Mouse (Mus musculus) neutrophil, adult 65 days (primary cell): Measurements from ENCODE around the gene Usp24. TPM values are rescaled to one million over a fixed set of nuclear protein-coding genes. Genes with fewer than 3 reads are reported as not detected.

ENCODE experiments used
- total RNA-seq: library from RNA; stranded (reverse); gene quantifications from 2 replicates; pipeline ENCODE4 v1.2.4, GENCODE M21; 2023

Gene Usp24
- total RNA-seq, result 15.3 and 25.7 TPM in 2 replicates

DNA sequence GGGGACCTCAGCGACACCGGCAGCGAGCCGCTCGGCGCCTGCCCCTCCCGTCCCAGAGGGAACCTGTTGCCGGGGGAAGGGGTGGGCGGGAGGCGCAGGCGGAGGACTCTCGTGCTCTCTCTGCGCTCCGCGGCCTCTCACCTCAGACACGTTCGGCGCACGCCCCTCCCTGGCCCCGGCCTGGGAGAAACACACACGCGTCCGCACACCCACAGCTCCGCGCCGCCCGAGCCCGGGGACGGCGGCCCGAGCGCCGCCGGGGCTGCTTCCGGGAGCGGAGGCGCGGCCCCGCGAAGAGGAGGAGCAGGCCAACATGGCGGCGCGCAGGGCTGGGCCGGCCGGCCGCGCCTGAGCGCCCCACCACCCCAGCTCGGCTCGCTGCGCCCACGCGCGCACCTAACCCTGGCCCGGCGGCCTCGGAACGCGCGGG is at the start of gene Usp24:
Gene Usp24, plus strand, starts transcription at position 293 of the 430 bp plus-strand sequence.

Other genes starting within 250 kb of the Usp24 start
- gene Pcsk9, start 148.1 kb downstream of the Usp24 start, total RNA-seq, result not detected in 2 replicates
- gene Bsnd, start 176.1 kb downstream of the Usp24 start, total RNA-seq, result not detected in 2 replicates
- 2.9 and 3.3 TPM in 2 replicates for gene Dhcr24, start 244.8 kb downstream of the Usp24 start, total RNA-seq